Mouse (Mus musculus) urinary bladder, postnatal 10 days (tissue): ENCODE results near the gene Yy2.

Experiments
- DNase-seq: peaks from one replicate; pipeline ENCODE4 v3.0.0; 2022; ENCODE audit warnings: low spot score

The Yy2 gene

GRCm38 (mm10) chrX:157568840-157569239 is at the start of gene Yy2:
Gene Yy2, minus strand, starts transcription at chrX:157568985.
- no peak for DNase-seq

- DNase-seq: no peak
Measured at GRCm38 (mm10) chrX:157612894-157613293, 44.1 kb upstream of the Yy2 start.

- DNase-seq: no peak
Measured at GRCm38 (mm10) chrX:157601450-157601849, 32.7 kb upstream of the Yy2 start.

GRCm38 (mm10) chrX:157598186-157598996 is 29.6 kb upstream of the Yy2 start, which contains the start of gene Mbtps2:
Gene Mbtps2, minus strand, starts transcription at chrX:157598715.
- peak; percentile 10 for DNase-seq

GRCm38 (mm10) chrX:157597585-157598185 is 28.9 kb upstream of the Yy2 start:
- DNase-seq: no peak

- no peak for DNase-seq
Measured at GRCm38 (mm10) chrX:157596802-157597201, 28.0 kb upstream of the Yy2 start.

- no peak for DNase-seq
Measured at GRCm38 (mm10) chrX:157595927-157596326, 27.1 kb upstream of the Yy2 start.

GRCm38 (mm10) chrX:157594606-157595005 is 25.8 kb upstream of the Yy2 start:
- DNase-seq: no peak

- DNase-seq: no peak
Measured at GRCm38 (mm10) chrX:157587001-157587400, 18.2 kb upstream of the Yy2 start.

- DNase-seq: no peak
Measured at GRCm38 (mm10) chrX:157586397-157586796, 17.6 kb upstream of the Yy2 start.

GRCm38 (mm10) chrX:157579108-157579614 is 10.4 kb upstream of the Yy2 start:
- DNase-seq: no peak

GRCm38 (mm10) chrX:157574683-157575082 is 5.9 kb upstream of the Yy2 start:
- no peak for DNase-seq

- DNase-seq: no peak
Measured at GRCm38 (mm10) chrX:157563794-157564193, 5.0 kb downstream of the Yy2 start.

GRCm38 (mm10) chrX:157547082-157547481 is 21.7 kb downstream of the Yy2 start:
- DNase-seq: no peak
